Mouse (Mus musculus) ES-Bruce4 (cell line): Measurements from ENCODE around the gene Elp4.

Experiments
- CTCF ChIP-seq: IDR thresholded peaks from one replicate; pipeline ENCODE4 v1.8.1; 2011; ENCODE audit warnings: low read depth, low read length
- EP300 ChIP-seq: IDR thresholded peaks from 2 replicates; pipeline ENCODE4 v1.6.1; 2011; ENCODE audit warnings: low read depth, low read length; ENCODE audit not compliant: insufficient read depth

DNA sequence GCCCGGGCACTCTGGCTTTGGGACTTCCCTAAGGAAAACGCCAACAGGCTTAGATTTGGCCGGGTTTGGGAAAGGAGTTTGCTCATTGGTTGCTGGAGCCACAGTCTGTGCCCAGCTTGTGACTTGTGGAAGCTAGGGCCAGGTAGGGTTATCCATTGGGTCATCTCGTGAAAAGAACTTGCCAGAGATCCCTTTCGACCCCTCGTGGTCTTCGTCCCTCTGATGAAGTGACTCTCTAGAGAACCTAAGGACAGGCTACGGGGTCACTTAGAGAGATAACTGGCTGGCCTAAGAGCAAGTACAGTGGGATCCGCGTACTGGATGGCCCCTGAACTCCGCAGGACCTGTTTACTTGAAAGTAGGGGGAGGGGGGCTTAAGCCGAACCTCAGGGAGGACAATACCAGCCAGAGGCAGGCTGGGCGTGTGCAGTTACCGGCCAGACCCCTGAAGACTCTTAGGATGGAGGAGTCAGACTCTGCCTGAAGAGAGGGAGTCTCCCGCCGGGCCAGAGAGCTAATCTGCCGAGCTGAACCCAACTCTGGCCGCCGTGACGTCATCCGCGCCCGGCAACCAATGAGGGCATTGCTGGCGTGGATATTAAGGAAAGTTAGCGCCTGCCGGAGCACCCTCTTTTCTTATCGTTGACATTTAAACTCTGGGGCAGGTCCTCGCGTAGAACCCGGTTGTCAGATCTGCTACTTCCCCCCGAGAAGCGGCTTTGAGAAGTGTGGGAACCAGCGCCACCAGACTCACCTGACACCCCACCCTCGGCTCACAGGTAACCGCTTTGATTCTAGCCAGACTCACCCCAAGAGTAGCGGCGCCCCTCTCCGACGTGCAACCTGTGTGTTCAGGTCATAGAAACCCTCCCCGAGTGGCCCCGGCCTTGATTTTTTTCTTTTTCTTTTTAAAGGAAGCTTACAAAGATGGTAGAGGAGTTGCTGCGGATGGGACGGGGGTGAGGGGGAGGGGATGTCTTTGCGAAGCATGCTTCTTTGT lies 235.8 kb downstream of the Elp4 start, which contains the start of gene Pax6:
- TF ChIP-seq CTCF (no peak), EP300 (no peak)
